Mouse (Mus musculus) E14TG2a.4 (cell line): Measurements from ENCODE around the gene Hdac4.

Experiments used
- CTCF ChIP-seq: conservative IDR thresholded peaks from 2 replicates; pipeline ENCODE4 v1.5.1; 2014; ENCODE audit warnings: low read length
- NANOG ChIP-seq: IDR thresholded peaks from 2 replicates; pipeline ENCODE4 v1.6.1; 2014; ENCODE audit warnings: borderline replicate concordance, low read length, mixed read lengths
- POU5F1 ChIP-seq: IDR thresholded peaks from 2 replicates; pipeline ENCODE4 v1.6.1; 2014; ENCODE audit warnings: low read length, borderline replicate concordance

DNA sequence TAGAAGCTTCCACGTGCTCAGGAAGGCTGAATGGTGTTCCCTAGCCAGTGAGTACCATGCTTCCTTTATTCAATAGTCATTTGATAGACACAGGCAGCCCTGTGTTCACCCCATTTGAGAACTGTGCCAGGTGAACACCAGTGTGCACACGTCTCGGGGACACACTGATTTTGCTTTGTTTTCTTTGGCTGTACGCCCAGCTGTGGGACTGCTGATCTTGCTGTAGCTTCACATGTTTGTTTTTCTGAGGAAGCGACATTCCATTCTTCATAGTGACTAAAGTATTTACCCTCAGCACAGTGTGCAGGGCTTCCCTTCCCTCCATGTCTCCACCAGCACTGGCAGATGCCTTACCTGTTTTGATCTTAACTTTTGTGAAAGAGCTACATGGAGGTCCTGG, 312.4 kb downstream of the Hdac4 start:
- TF ChIP-seq CTCF = no peak
- TF ChIP-seq POU5F1 = no peak
- no peak for TF ChIP-seq NANOG
